Mouse (Mus musculus) neural tube, embryonic 14.5 days (tissue): ENCODE results near the gene Fgfr2. TPM values are rescaled to one million over a fixed set of nuclear protein-coding genes. Genes with fewer than 3 reads are reported as not detected.

Experiments
- ATAC-seq: fragments of 200-750 bp; cut with Nextera tagmentation; 2 replicates; pipeline ENCODE4 v1.8.0; 2017; ENCODE audit warnings: low read depth, mild to moderate bottlenecking, moderate TSS enrichment, moderate library complexity
- H3K27ac ChIP-seq: fragments of 300-500 bp; sonication (generic); 2 replicates; pipeline ENCODE4 v1.5.1; 2014; ENCODE audit warnings: low read depth, mild to moderate bottlenecking, control low read depth, low read length, moderate library complexity, mixed read lengths
- H3K27me3 ChIP-seq: fragments of 300-500 bp; sonication (generic); 2 replicates; pipeline ENCODE4 v1.6.1; 2014; ENCODE audit warnings: low read length; ENCODE audit not compliant: control insufficient read depth, insufficient read depth
- H3K36me3 ChIP-seq: fragments of 300-500 bp; sonication (generic); 2 replicates; pipeline ENCODE4 v1.6.1; 2014; ENCODE audit warnings: low read length, mixed read lengths; ENCODE audit not compliant: control insufficient read depth, insufficient read depth
- H3K4me1 ChIP-seq: fragments of 300-500 bp; sonication (generic); 2 replicates; pipeline ENCODE4 v1.6.1; 2014; ENCODE audit warnings: low read length; ENCODE audit not compliant: control insufficient read depth, insufficient read depth
- H3K4me2 ChIP-seq: fragments of 300-500 bp; sonication (generic); 2 replicates; pipeline ENCODE4 v1.6.1; 2014; ENCODE audit warnings: mild to moderate bottlenecking, low read depth, low read length, control low read depth
- H3K4me3 ChIP-seq: fragments of 300-500 bp; sonication (generic); 2 replicates; pipeline ENCODE4 v1.5.1; 2014; ENCODE audit warnings: low read depth, low read length, control low read depth, mixed read lengths
- H3K9ac ChIP-seq: fragments of 300-500 bp; sonication (generic); replicated peaks from 2 replicates; pipeline ENCODE4 v1.6.1; 2014; ENCODE audit warnings: low read depth, mild to moderate bottlenecking, control low read depth, low read length, mixed read lengths
- H3K9me3 ChIP-seq: fragments of 300-500 bp; sonication (generic); 2 replicates; pipeline ENCODE4 v1.6.1; 2016; ENCODE audit warnings: low read length; ENCODE audit not compliant: control insufficient read depth
- WGBS: fragments of 180-500 bp; shearing (Covaris S2); extraction: QIAGEN DNeasy Blood & Tissue Kit; methylation state at CpG from one replicate; pipeline ENCODE4 v1.1.7; 2014; 5-methylcytosine and 5-hydroxymethylcytosine counted together
- polyA plus RNA-seq: library from polyadenylated mRNA; unstranded; fragments of >200 nt; fragmentation: Nextera tagmentation; extraction: Ambion mirVana; gene quantifications from 2 replicates; pipeline ENCODE4 v1.2.1, GENCODE M21; 2014

Gene Fgfr2
- polyA plus RNA-seq, 1 experiment from 2014 or later = 28.1 TPM

DNA sequence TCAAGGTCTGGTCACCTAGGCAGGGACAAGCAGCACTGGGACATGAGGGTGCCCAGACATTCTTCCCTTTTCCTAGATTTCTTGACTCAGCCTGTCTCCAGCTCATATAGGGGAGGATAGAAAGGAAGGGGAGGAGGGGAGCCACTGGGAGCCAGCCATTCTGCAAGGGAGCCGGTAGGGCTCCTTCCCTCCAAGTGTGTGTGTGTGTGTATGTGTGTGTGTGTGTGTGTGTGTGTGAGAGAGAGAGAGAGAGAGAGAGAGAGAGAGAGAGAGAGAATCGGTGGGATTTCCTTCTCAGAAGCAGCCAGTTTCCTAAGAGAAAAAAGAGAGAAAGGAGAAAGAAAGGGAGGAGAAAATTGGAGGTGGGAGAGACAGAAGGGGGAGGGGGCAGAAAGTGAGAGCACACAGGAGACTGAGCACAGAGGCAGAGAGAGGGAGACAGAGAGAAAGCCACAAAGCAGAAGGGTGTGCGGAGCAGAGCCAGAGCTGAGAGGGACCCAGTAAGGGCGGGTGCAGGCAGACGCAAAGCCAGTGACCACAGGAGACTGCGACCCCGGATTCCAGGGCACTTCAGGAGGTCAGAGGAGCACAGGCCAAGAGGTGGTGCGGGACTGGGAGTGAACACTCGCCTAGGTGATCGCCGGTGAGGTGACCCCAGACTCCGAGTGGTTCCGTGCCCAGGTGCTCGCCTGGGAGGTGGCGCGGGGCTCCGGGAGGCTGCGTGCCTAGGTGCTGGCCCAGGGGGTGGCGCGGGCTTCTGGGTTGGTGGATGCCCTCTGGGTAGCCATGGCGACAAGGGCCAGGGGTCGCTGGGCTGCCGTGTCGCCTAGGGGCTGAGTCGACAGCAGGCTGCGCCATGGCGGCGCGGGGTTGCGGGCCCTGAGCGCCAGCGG is 1156.9 kb downstream of the Fgfr2 start, which contains the start of gene Gpr26:
Gpr26 (plus strand) TSS at position 438 of the 893 bp plus-strand sequence.
- WGBS = 1% methylated on average over 32 of the region's 32 CpGs
- Histone ChIP-seq H3K4me2 (peak within 1 kb of the TSS; percentile 65), H3K4me1 (no peaks in the 10 kb centered on the region), H3K27me3 (peaks cover 13% of the 10 kb centered on the region), H3K36me3 (no peaks in the 10 kb centered on the region), H3K27ac (peak within 1 kb of the TSS; percentile 81), H3K9ac (peak within 1 kb of the TSS; percentile 83), H3K9me3 (no peaks in the 10 kb centered on the region), H3K4me3 (peak within 1 kb of the TSS; percentile 59)
- peak; percentile 90 for ATAC-seq

DNA sequence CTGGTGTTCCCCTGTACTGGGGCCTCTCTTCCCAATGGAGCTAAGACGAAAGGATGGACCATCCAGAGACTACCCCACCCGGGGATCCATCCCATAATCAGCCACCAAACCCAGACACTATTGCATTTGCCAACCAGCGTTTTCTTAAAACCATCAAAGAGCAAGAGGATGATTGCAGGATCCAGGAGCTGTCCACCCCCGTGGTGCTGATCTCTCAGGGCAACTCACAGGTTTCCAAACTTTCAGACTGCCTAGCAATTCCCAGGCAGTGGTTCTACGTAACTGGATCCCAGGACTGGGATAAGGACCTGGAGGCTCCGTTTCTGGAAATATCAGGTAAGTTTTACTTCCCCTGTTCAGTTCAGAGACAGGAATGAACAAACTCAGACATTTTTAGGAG is 1162.6 kb downstream of the Fgfr2 start:
- ATAC-seq = no peak
- no peaks in the 10 kb centered on the region for H3K4me1 ChIP-seq
- H3K27ac ChIP-seq = no peak overlapping the region
- H3K9me3 ChIP-seq = no peaks in the 10 kb centered on the region
- no peaks in the 10 kb centered on the region for H3K36me3 ChIP-seq
- H3K4me2 ChIP-seq = no peak overlapping the region
- no peak overlapping the region for H3K9ac ChIP-seq
- WGBS = 40% methylated on average over 6 of the region's 6 CpGs
- no peak overlapping the region for H3K4me3 ChIP-seq
- no peaks in the 10 kb centered on the region for H3K27me3 ChIP-seq

DNA sequence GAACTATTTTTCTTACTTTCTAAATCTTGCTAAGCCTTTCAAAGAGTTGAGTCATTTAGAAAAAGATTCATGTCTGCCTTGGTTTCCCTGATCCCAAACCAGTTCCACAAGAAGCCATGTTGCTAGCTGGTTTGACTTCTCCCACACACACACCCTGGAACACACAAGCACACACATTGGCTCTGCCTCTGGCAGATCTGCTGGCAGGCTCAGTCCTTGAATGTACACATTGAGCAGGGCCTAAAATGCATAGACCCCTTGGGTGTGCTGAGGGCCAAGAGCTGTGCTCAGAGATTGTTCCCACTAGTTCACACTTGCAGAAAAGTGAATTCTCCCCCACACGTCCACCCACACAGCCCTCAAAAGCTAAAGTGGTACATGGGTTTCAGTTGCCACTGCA is 1164.4 kb downstream of the Fgfr2 start:
- Histone ChIP-seq H3K4me1 (no peaks in the 10 kb centered on the region), H3K4me2 (no peak overlapping the region), H3K9me3 (no peaks in the 10 kb centered on the region), H3K27me3 (no peaks in the 10 kb centered on the region), H3K4me3 (no peak overlapping the region), H3K36me3 (no peaks in the 10 kb centered on the region), H3K27ac (no peak overlapping the region), H3K9ac (no peak overlapping the region)
- 85% methylated on average over 1 of the region's 1 CpGs for WGBS
- no peak for ATAC-seq

DNA sequence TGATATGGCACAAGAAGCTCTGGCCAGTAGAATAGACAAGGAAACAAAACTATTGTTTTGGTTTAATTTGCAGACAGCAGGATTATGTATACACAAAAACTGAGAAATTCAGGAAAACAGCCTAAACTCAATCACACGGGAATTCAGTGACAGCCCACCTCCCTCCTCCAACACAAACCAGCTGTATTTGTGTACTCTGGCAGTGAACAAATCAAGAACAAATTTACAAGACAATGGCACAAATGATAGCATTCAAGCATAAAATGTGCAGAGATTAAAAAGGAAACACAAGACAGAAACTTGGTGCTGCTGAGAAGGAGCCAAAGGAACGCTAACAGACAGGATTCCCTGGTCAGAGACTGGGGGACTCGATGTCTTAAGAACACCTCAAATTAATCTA is 1169.7 kb downstream of the Fgfr2 start:
- H3K9me3 ChIP-seq = no peaks in the 10 kb centered on the region
- no peak overlapping the region for H3K4me3 ChIP-seq
- H3K4me2 ChIP-seq = no peak overlapping the region
- no peaks in the 10 kb centered on the region for H3K27me3 ChIP-seq
- no peaks in the 10 kb centered on the region for H3K4me1 ChIP-seq
- no peak for ATAC-seq
- H3K9ac ChIP-seq = no peak overlapping the region
- WGBS = 55% methylated on average over 3 of the region's 3 CpGs
- no peaks in the 10 kb centered on the region for H3K36me3 ChIP-seq
- H3K27ac ChIP-seq = no peak overlapping the region

DNA sequence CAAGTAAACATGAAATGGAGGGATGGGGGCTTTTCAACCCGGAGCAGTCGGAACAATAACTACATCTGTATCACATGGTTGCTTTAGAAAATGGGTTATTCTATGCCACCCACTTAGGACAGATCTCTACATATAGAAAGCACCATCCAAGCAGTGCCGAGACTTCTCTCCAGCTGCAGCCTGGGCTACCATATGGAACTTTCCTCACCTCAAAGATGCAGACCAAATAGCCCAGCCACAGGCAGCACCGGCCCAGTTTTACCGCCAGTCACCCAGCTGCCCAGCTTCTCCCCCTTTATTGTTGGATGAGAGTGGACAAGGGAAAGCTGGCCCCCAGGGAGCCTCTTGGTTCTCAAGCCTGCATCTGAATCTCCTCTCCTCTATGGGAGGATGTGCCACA is 1172.0 kb downstream of the Fgfr2 start:
- Histone ChIP-seq H3K4me3 (no peak overlapping the region), H3K9me3 (no peaks in the 10 kb centered on the region), H3K27ac (no peak overlapping the region), H3K4me1 (no peaks in the 10 kb centered on the region), H3K27me3 (no peaks in the 10 kb centered on the region), H3K4me2 (no peak overlapping the region), H3K36me3 (no peaks in the 10 kb centered on the region), H3K9ac (no peak overlapping the region)
- ATAC-seq = no peak
- 76% methylated on average over 5 of the region's 5 CpGs for WGBS

DNA sequence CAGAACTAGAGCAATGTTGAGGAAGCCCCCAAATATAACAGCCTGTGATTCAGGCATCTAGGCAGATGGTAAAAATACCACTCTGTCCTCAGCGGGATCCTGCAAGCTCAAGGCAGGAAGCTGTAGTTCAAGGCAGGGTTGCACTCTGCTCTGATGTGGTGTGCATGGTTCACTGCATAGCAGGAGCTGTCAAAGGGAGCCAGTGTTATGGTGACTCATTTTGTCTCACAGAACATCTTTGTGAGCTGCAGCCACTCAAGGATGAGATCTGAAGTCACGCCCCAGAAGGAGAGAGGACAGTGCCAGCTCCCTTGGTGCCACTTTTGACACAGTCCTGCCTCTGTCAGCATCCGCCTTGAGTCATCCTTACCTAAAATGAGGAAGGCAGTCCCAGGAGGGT is 1185.5 kb downstream of the Fgfr2 start:
- WGBS = 85% methylated on average over 3 of the region's 3 CpGs
- Histone ChIP-seq H3K9me3 (no peaks in the 10 kb centered on the region), H3K27me3 (no peaks in the 10 kb centered on the region), H3K4me3 (no peak overlapping the region), H3K9ac (no peak overlapping the region), H3K36me3 (no peaks in the 10 kb centered on the region), H3K4me1 (no peaks in the 10 kb centered on the region), H3K27ac (no peak overlapping the region), H3K4me2 (no peak overlapping the region)
- ATAC-seq = no peak

DNA sequence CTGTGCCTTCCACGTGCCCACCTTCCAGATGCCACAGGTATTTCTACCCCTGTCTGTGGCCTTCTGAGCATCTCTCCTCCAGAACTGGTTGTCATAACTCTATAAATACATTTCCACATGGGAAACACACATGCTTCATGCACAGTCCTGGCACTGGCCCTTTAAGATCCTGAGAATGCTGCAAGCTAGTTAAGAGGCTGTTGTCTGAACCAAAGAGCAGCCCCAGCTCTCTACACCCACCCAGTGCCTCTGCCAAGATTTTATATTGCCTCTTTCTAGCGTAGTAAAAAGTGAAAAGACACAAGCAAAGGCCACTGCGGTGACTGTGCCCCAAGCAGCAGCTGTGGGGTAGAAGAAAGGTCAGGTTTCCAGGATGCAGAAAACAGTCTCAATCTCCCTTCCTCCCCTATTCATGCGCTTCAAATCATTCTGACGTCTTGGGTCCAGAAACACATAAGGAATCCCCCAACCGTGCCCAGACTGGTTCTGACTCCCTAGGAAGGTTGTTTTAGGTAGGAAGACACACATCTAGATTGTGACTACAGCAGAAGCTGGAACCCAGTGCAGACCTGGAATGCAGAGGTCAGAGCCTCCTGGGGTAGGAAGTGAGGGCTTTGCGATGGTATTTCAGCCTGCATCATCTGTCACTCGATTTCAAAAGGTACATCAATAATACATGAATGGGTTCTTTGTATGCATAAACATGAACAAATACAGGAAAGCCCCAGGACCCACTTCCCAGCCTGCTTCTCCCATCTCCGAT is 1195.7 kb downstream of the Fgfr2 start:
- 19% methylated on average over 9 of the region's 9 CpGs for whole genome bisulfite sequencing
- no peak overlapping the region for H3K9ac ChIP-seq
- peak; percentile 68 for ATAC-seq
- no peaks in the 10 kb centered on the region for H3K9me3 ChIP-seq
- H3K4me2 ChIP-seq = no peak overlapping the region
- H3K4me3 ChIP-seq = no peak overlapping the region
- no peaks in the 10 kb centered on the region for H3K27me3 ChIP-seq
- H3K36me3 ChIP-seq = no peaks in the 10 kb centered on the region
- H3K27ac ChIP-seq = no peak overlapping the region
- H3K4me1 ChIP-seq = peaks cover 5% of the 10 kb centered on the region; the same call in 1 of the 2 replicates

DNA sequence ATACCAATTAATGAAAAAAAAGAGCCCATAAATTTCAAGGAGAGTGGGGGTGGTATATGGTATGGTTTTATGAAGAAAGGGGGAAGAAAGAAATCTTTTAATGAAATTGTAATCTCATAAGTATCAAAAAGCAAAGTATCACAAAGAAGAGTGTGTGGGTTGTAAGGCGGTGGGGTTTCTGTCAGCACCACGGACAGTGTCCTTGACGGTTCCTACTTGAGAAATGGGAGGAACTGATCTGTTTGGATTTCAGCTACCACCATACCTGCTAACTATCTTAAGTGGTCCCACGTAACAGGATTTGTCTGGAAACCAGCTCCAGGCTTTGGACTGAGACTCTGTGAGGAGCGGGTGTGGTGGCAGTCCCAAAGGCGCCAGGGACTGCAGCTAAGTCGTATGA is 1205.8 kb downstream of the Fgfr2 start:
- no peak for ATAC-seq
- Histone ChIP-seq H3K4me2 (no peak overlapping the region), H3K9ac (no peak overlapping the region), H3K27ac (no peak overlapping the region), H3K4me3 (no peak overlapping the region), H3K9me3 (no peaks in the 10 kb centered on the region), H3K27me3 (no peaks in the 10 kb centered on the region), H3K4me1 (no peaks in the 10 kb centered on the region), H3K36me3 (no peaks in the 10 kb centered on the region)
- WGBS = 60% methylated on average over 7 of the region's 7 CpGs

DNA sequence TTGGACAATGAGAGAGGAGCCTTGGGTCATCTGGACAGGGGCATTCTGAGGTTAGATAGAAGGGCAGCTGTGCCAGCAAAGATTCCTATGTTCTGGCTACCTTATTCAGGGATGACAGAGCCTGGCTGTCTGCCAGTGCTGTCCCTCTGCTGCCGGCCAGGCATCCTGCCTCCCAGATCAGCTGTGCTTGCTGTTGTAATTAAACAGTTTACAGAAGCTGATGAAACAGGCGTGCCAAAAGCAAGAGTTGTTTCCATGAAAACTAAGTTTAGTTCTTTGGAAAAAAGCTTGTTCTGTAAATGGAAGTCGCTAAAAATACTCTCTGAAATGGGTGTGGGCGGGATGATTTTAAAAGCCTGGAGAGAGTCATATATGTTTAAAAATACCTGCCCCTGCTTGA is 1213.5 kb downstream of the Fgfr2 start:
- Histone ChIP-seq H3K4me2 (no peak overlapping the region), H3K4me3 (no peak overlapping the region), H3K9me3 (no peaks in the 10 kb centered on the region), H3K27ac (no peak overlapping the region), H3K9ac (no peak overlapping the region), H3K4me1 (peaks cover 4% of the 10 kb centered on the region; the same call in 1 of the 2 replicates), H3K36me3 (no peaks in the 10 kb centered on the region), H3K27me3 (no peaks in the 10 kb centered on the region)
- no peak for ATAC-seq
- WGBS = 44% methylated on average over 4 of the region's 4 CpGs
